Mouse (Mus musculus) testis, adult 2 months (tissue): ENCODE data around the gene Tead4. TPM values are rescaled to one million over a fixed set of nuclear protein-coding genes. Genes with fewer than 3 reads are reported as not detected.
A peak's percentile ranks its signal among the peaks of the same experiment; 100 is the strongest.
"Not testable (repeated sequence)": the region's sequence is repeated elsewhere in the genome, so short reads cannot be mapped to it uniquely, and the experiment has no call there.

Source experiments
- H3K27ac ChIP-seq: fragments of 200-500 bp; 2 replicates; pipeline ENCODE4 v1.5.1; 2012; ENCODE audit warnings: low read depth, low read length; ENCODE audit not compliant: control insufficient read depth, insufficient read depth
- H3K27me3 ChIP-seq: fragments of 200-500 bp; 2 replicates; pipeline ENCODE4 v1.6.1; 2012; ENCODE audit warnings: mild to moderate bottlenecking, low read length, moderate library complexity; ENCODE audit not compliant: control insufficient read depth, insufficient read depth
- H3K36me3 ChIP-seq: fragments of 200-500 bp; 2 replicates; pipeline ENCODE4 v1.6.1; 2012; ENCODE audit warnings: mild to moderate bottlenecking, low read length; ENCODE audit not compliant: control insufficient read depth, insufficient read depth
- H3K4me1 ChIP-seq: fragments of 200-500 bp; 2 replicates; pipeline ENCODE4 v1.6.1; 2012; ENCODE audit warnings: low read length; ENCODE audit not compliant: control insufficient read depth, insufficient read depth
- H3K4me3 ChIP-seq: fragments of 200-500 bp; 2 replicates; pipeline ENCODE4 v1.5.1; 2012; ENCODE audit warnings: low read depth, mild to moderate bottlenecking, low read length, moderate library complexity, mixed read lengths; ENCODE audit not compliant: control insufficient read depth
- CTCF ChIP-seq: fragments of 200-500 bp; IDR thresholded peaks from 2 replicates; pipeline ENCODE4 v1.5.1; 2012; ENCODE audit warnings: low read depth, mild to moderate bottlenecking, inconsistent platforms, low read length, moderate library complexity; ENCODE audit not compliant: control insufficient read depth, insufficient read depth, insufficient replicate concordance
- POLR2A ChIP-seq: fragments of 200-500 bp; IDR thresholded peaks from 2 replicates; pipeline ENCODE4 v1.6.1; 2012; ENCODE audit warnings: low read depth, mild to moderate bottlenecking, inconsistent platforms, low read length, moderate library complexity; ENCODE audit not compliant: control insufficient read depth
- polyA plus RNA-seq: library from polyadenylated mRNA; depleted of rRNA; stranded (reverse); fragments of >200 nt; gene quantifications from 2 replicates; pipeline ENCODE4 v1.2.3, GENCODE M21; 2012

The Tead4 gene
- polyA plus RNA-seq, 1 experiment, result 0.05 TPM

DNA sequence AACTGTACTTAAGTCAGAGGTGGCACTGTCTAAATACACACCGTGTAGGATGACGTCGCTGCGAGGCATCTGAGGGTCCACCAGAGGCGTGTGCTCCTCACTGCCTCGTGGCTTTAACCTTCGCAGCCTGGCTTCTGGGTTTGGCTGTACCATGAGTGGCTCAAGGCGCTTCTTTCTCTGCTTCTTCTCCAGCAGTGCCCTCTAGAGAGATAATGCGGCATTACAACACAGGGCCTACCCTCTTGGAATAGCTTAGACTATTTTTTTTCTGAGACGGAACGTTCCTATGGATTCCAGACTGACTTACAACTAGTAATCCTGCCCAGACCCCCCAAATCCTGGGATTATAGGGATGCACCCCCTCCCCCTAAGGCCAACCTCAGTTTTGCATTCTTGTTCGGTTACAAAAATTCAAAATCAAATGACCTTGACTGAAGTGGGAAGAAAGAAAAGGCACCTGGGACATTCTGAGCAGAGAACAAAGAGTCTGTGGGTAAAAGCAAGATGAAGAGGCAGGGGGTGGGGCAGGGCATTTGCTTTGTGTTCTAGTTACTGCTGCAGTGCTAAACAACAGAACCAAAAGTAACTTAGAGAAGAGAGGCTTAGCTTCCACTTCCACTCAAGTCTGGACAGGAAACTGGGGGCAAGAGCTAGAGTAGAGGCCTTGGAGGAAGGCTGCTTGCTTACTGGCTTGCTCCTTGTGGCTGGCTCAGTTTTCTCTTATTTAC lies 33.9 kb upstream of the Tead4 start:
- peak; percentile 40; the same call in 1 of the 2 replicates for TF ChIP-seq CTCF
- no peak for TF ChIP-seq POLR2A
- Histone ChIP-seq H3K36me3 (no peaks in the 10 kb centered on the region), H3K27ac (no peak overlapping the region), H3K4me3 (no peak overlapping the region), H3K27me3 (no peaks in the 10 kb centered on the region), H3K4me1 (no peaks in the 10 kb centered on the region)

DNA sequence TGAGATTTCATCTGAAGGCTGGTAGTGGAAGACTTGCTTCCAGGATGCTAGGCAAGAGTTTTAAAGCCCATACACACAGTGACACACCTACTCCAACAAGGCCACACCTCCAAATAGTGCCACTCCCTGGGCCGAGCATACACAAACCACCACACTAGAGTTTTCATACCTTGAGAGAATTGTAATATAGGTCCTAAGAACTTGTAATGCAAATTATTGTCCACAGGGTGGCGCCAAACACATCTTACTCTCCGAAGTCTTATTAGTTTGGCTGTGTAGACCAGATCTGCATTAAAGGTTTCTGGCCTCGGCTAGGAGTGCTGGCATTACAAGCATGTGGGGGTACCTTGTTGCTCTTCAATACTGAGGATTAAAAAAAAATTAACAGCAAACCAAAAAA lies 17.7 kb upstream of the Tead4 start:
- H3K27ac ChIP-seq, result no peak overlapping the region
- no peak overlapping the region for H3K4me3 ChIP-seq
- no peaks in the 10 kb centered on the region; the same call in 1 of the 2 replicates for H3K36me3 ChIP-seq
- H3K27me3 ChIP-seq, result no peaks in the 10 kb centered on the region
- H3K4me1 ChIP-seq, result no peaks in the 10 kb centered on the region
- TF ChIP-seq POLR2A (no peak), CTCF (peak; percentile 37; the same call in 1 of the 2 replicates)

DNA sequence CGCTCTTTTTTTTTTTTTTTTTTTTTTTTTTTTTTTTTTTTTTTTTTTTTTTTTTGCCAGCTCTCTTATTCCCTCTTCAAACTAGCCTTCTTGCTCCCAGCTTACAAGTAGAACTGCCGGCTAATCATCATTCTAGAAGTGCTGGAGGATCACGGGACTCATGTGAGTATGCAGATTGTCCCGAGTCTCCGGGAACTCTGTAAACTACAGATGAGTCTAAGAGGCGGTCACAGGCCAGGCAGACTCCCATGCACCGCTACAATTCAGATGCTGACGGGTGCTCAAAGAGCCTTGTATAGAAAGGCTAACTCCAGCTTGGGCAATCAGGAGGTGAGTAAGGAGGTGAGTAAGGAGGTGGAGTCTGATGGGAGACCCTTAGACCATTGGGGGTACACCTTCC lies 15.0 kb upstream of the Tead4 start:
- no peaks in the 10 kb centered on the region for H3K4me1 ChIP-seq
- H3K27me3 ChIP-seq, result no peaks in the 10 kb centered on the region
- no peak overlapping the region for H3K4me3 ChIP-seq
- no peak overlapping the region for H3K27ac ChIP-seq
- no peak for TF ChIP-seq CTCF
- no peak for TF ChIP-seq POLR2A
- no peaks in the 10 kb centered on the region for H3K36me3 ChIP-seq

DNA sequence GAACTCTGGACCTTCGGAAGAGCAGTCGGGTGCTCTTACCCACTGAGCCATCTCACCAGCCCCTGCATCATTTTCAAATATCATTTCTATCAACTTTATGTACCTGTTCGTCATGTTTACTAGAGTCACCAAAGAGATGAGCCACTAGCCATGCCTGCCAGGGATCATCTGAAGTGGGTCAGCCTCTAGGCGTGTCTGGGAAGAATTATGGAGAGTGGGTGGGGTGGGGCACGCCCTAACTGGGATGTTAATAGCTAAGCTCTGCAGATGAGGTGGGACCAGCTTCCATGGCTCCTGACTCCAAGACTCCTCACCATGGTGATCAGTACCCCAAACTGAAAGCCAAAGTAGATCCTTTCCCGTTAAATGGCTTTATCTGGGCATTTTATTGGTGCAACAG lies 14.2 kb upstream of the Tead4 start:
- no peaks in the 10 kb centered on the region for H3K36me3 ChIP-seq
- H3K4me1 ChIP-seq, result no peaks in the 10 kb centered on the region
- no peak for TF ChIP-seq CTCF
- TF ChIP-seq POLR2A, result no peak
- H3K4me3 ChIP-seq, result no peak overlapping the region
- H3K27me3 ChIP-seq, result no peaks in the 10 kb centered on the region
- H3K27ac ChIP-seq, result no peak overlapping the region

DNA sequence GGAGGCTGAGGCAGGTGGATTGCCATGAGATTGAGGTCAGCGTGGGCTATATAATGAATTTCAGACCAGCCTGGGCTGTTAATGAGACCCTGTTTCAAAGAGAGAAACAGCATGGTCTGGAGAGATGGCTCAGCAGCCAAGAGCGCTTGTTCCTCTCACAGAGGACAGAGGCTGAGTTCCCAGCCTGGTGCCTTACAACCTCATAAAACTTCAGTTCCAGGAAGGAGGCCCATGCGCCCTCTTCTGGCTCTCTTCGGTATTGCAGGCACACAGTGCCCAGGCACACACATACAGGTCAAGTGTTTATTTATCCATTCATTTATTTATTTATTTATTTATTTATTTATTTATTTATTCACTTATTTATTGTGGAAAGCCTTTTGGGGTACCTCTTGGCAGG lies 7.7 kb upstream of the Tead4 start:
- TF ChIP-seq POLR2A, result no peak
- TF ChIP-seq CTCF, result peak; percentile 94
- H3K36me3 ChIP-seq, result no peaks in the 10 kb centered on the region
- no peaks in the 10 kb centered on the region for H3K27me3 ChIP-seq
- H3K27ac ChIP-seq, result no peak overlapping the region
- H3K4me1 ChIP-seq, result no peaks in the 10 kb centered on the region
- no peak overlapping the region for H3K4me3 ChIP-seq

DNA sequence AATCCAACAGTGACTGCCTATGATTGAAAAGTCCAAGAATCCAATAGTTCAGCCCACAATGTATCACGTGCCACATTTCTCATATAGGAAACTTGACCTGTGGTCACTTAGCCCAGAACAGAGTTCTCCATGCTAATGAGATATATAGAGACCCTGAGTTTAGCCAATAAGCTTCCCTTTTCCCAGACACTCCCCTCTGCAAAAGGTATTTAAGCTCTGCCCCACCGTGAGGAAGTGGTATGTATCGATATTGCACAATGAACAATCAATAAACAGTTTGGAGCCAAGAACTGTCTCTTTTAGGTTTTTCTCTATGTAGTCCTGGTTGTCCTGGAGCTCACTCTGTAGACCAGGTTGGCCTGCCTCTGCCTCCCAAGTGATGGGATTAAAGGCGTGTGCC lies 4.2 kb upstream of the Tead4 start:
- TF ChIP-seq CTCF (no peak), POLR2A (no peak)
- no peaks in the 10 kb centered on the region for H3K36me3 ChIP-seq
- H3K27me3 ChIP-seq, result no peaks in the 10 kb centered on the region; the same call in 1 of the 2 replicates
- H3K4me1 ChIP-seq, result peaks cover 10% of the 10 kb centered on the region
- H3K27ac ChIP-seq, result no peak overlapping the region
- no peak overlapping the region for H3K4me3 ChIP-seq

DNA sequence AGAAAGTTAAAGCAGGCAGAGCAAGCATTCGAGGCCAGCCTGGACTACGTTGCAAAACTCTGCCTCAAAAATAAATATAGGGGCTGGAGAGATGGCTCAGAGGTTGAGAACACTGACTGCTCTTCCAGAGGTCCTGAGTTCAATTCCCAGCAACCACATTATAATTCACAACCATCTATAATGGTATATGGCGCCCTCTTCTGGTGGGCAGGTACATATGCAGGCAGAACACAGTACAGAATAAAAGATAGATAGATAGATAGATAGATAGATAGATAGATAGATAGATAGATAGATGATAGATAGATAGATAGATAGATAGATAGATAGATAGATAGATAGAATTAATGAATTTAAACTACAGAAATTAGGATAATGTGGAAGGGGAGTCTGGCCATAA lies 2.0 kb upstream of the Tead4 start:
- not testable (repeated sequence) for H3K27ac ChIP-seq, H3K27me3 ChIP-seq, H3K4me3 ChIP-seq, H3K36me3 ChIP-seq
- H3K4me1 ChIP-seq, result peaks cover 11% of the 10 kb centered on the region
- peak; percentile 20; the same call in 1 of the 2 replicates for TF ChIP-seq CTCF

DNA sequence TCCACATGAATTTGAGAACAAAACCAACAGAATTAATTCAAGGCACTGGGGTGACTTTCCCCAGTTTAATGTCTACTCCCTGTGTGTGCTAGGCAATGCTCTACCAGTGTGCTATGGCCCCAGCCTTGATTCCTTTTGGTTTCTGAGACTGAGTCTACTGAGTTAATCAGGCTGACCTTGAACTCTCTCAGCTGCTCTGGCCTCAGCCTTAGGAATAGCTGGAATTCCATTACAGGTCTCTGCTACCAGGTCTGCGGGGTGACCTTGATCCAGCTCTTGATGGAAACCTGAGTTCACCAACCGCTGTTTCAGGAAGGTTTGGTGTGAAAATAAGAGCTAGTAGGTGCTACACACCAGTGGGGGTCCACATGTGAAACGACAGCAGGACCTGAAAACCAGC lies 1.3 kb upstream of the Tead4 start:
- no peak overlapping the region for H3K4me3 ChIP-seq
- H3K4me1 ChIP-seq, result peaks cover 11% of the 10 kb centered on the region
- no peaks in the 10 kb centered on the region; the same call in 1 of the 2 replicates for H3K27me3 ChIP-seq
- TF ChIP-seq CTCF (no peak), POLR2A (no peak)
- no peak overlapping the region for H3K27ac ChIP-seq
- H3K36me3 ChIP-seq, result no peaks in the 10 kb centered on the region
